Comparison of ENCODE assay signal across 11 mouse cellular contexts in the genomic region with DNA sequence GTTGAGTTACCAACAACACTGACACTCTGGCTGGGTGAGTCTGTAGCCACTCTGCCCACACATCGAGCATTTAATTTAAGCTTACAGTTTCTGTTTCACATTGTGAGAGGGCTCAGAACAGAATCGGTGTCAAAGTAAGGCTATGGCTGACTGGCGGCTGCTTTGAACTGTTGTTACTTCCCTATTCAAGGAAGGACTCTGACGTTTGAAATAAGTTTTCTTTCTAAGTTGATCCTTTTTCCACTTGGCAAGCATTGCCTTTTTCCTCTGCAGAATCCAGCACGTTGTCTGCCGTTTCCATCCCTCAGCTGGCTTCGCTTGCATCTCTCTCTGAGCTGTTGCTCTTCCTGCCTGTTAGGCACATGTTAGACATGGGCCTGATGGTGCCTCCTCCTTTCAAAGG. TPM values are rescaled to one million over a fixed set of nuclear protein-coding genes. Genes with fewer than 3 reads are reported as not detected.
A peak's percentile ranks its signal among the peaks of the same experiment; 100 is the strongest.
DNase-seq lines count a peak whose midpoint lies in the region; ATAC-seq and TF ChIP-seq lines count a peak whose summit lies in the region.
"Had no signal": no experiment of that assay in that cellular context is flagged by ENCODE, and none has a peak within 500 bp of the region (broad histone marks: within the 10 kb centered on the region; RNA-seq: fewer than 3 reads in every experiment).

No protein-coding gene starts in this region.

- H3K4me2 ChIP-seq in intestine, embryonic 16.5 days (ENCODE audit: low read depth, low read length) = no peak overlapping the region
- H3K4me2 ChIP-seq: embryonic facial prominence, embryonic 12.5 days; neural tube, embryonic 13.5 days had no signal

- ATAC-seq in hematopoietic stem cell, adult 5-6 weeks (replicated peaks in 1 of 2; ENCODE audit: insufficient read depth in 1 of 2, low FRiP score in 2 of 2, low TSS enrichment in 1 of 2, low read depth in 1 of 2, poor library complexity in 2 of 2, severe bottlenecking in 2 of 2) = peak; percentile 83 to 85
- ATAC-seq in intestine, embryonic 16.5 days = no peak

- H3K4me1 ChIP-seq in spleen, adult 2 months (ENCODE audit: control insufficient read depth, insufficient read depth, insufficient read length) = peaks cover 15% of the 10 kb centered on the region; the same call in 1 of the 2 replicates
- no peaks in the 10 kb centered on the region for H3K4me1 ChIP-seq in intestine, embryonic 16.5 days (ENCODE audit: control insufficient read depth, insufficient read depth, low read length)
- H3K4me1 ChIP-seq: neural tube, embryonic 13.5 days had no signal

- no peaks in the 10 kb centered on the region for H3K9me3 ChIP-seq in intestine, embryonic 16.5 days (ENCODE audit: control insufficient read depth, low read length)
- H3K9me3 ChIP-seq: embryonic facial prominence, embryonic 12.5 days; neural tube, embryonic 13.5 days had no signal

- no peak overlapping the region for H3K9ac ChIP-seq in intestine, embryonic 16.5 days (ENCODE audit: low read depth, low read length)
- H3K9ac ChIP-seq: embryonic facial prominence, embryonic 12.5 days; neural tube, embryonic 13.5 days had no signal

- intact Hi-C loops in gastrocnemius, adult 2 months (cut with DNase I) = no loop called here

- no peak for DNase-seq in gastrocnemius, adult 2 months
- DNase-seq in gastrocnemius, postnatal 25 days = no peak
- peak; percentile 56 to 67 for DNase-seq in spleen, adult 2 months (ENCODE audit: low read depth in 1 of 2, low spot score in 2 of 2)
- DNase-seq in spleen, adult 12 weeks (ENCODE audit: low spot score) = no peak
- peak; percentile 35 to 37 for DNase-seq in thymus, postnatal 36 days
- DNase-seq in adrenal gland, postnatal 10 days = no peak
- DNase-seq: kidney, adult 18-20 months had no signal

- no peak; the same call in 1 of the 2 replicates for TF ChIP-seq POLR2A in spleen, adult 2 months (IDR thresholded peaks at IDR 0.05; ENCODE audit: low read depth, low read length)

- WGBS in spleen, adult 2 months = 9% methylated on average over 7 of the region's 7 CpGs
- 54% methylated on average over 7 of the region's 7 CpGs for WGBS in intestine, embryonic 16.5 days

- TF ChIP-seq CTCF in gastrocnemius, adult 2 months (IDR thresholded peaks at IDR 0.05) = no peak
- TF ChIP-seq CTCF in spleen, adult 2 months (IDR thresholded peaks at IDR 0.05; ENCODE audit: extremely low read depth, insufficient read depth, insufficient read length, insufficient replicate concordance) = no peak

- H3K36me3 ChIP-seq in spleen, adult 2 months (ENCODE audit: control insufficient read depth, insufficient read depth, low read length) = no peaks in the 10 kb centered on the region
- no peaks in the 10 kb centered on the region for H3K36me3 ChIP-seq in intestine, embryonic 16.5 days (ENCODE audit: control insufficient read depth, insufficient read depth, low read length)
- H3K36me3 ChIP-seq: neural tube, embryonic 13.5 days had no signal

- peak overlapping the region; percentile 61 for H3K27ac ChIP-seq in gastrocnemius, adult 2 months
- peak overlapping the region; percentile 88 for H3K27ac ChIP-seq in spleen, adult 2 months (ENCODE audit: insufficient read depth, low read length)
- no peak overlapping the region for H3K27ac ChIP-seq in intestine, embryonic 16.5 days (ENCODE audit: low read length)
- H3K27ac ChIP-seq: neural tube, embryonic 13.5 days had no signal

- peak overlapping the region; percentile 55 for H3K4me3 ChIP-seq in gastrocnemius, adult 2 months
- H3K4me3 ChIP-seq in spleen, adult 2 months (ENCODE audit: extremely low read depth, insufficient read depth, insufficient read length) = peak overlapping the region; percentile 20; the same call in 1 of the 2 replicates
- no peak overlapping the region for H3K4me3 ChIP-seq in intestine, embryonic 16.5 days (ENCODE audit: low read length)
- H3K4me3 ChIP-seq: embryonic facial prominence, embryonic 12.5 days; neural tube, embryonic 13.5 days had no signal

- no peaks in the 10 kb centered on the region for H3K27me3 ChIP-seq in spleen, adult 2 months (ENCODE audit: control insufficient read depth, insufficient read depth, low read length)
- H3K27me3 ChIP-seq in intestine, embryonic 16.5 days (replicated peaks; ENCODE audit: control insufficient read depth, insufficient read depth, low read length) = no peaks in the 10 kb centered on the region
- H3K27me3 ChIP-seq: embryonic facial prominence, embryonic 12.5 days; neural tube, embryonic 13.5 days had no signal

RNA-seq across cellular contexts. Expression of gene Alg14, which starts 38.7 kb away (rescaled TPM):
- total RNA-seq in gastrocnemius, adult 2 months (2021) = 1 to 10 TPM; 7.5 to 7.7 TPM
- total RNA-seq in gastrocnemius, postnatal 25 days (2021) = 1 to 10 TPM; 9.2 to 9.3 TPM
- 4.3 and 4.6 TPM in 2 replicates for polyA plus RNA-seq in spleen, adult 2 months (2012; rRNA removed)
- total RNA-seq in hematopoietic stem cell, adult 5-6 weeks (2017) = 17.7 and 24.4 TPM in 2 replicates
- polyA plus RNA-seq in intestine, embryonic 16.5 days (2015; fragmentation: Nextera tagmentation; extraction: Ambion mirVana) = 39.5 and 41.3 TPM in 2 replicates
- total RNA-seq in adrenal gland, postnatal 10 days (2021) = 10 to 100 TPM; 27.4 to 31.3 TPM

RNA-seq across cellular contexts. Expression of gene Tmem56, which starts 47.3 kb away (rescaled TPM):
- total RNA-seq in gastrocnemius, adult 2 months (2021) = 10 to 100 TPM; 44.5 to 47.4 TPM
- total RNA-seq in gastrocnemius, postnatal 25 days (2021) = 10 to 100 TPM; 19.3 to 25.8 TPM
- polyA plus RNA-seq in spleen, adult 2 months (2012; rRNA removed) = 0.37 and 0.60 TPM in 2 replicates
- 2.3 and 6.1 TPM in 2 replicates for total RNA-seq in hematopoietic stem cell, adult 5-6 weeks (2017)
- 1.3 TPM in 2 replicates for polyA plus RNA-seq in intestine, embryonic 16.5 days (2015; fragmentation: Nextera tagmentation; extraction: Ambion mirVana)
- 10 to 100 TPM; 22.7 to 37.6 TPM for total RNA-seq in adrenal gland, postnatal 10 days (2021)

Comparison
In these comparisons a context has a peak if more than half of its experiments do, and no peak if none do; other contexts are left out.
1. DNase-seq: peak in spleen, adult 2 months (2 of 2) and thymus, postnatal 36 days (2 of 2); none in gastrocnemius, adult 2 months (single experiment), gastrocnemius, postnatal 25 days (single experiment), spleen, adult 12 weeks (single experiment) and adrenal gland, postnatal 10 days (single experiment).